Mouse (Mus musculus) thymus, adult 2 months (tissue): ENCODE measurements around the gene Rreb1.

ENCODE experiments used
- CTCF ChIP-seq: fragments of 200-500 bp; IDR thresholded peaks from 2 replicates; pipeline ENCODE4 v1.5.1; 2012; ENCODE audit warnings: mild to moderate bottlenecking, control low read depth, low read length, moderate library complexity, borderline replicate concordance; ENCODE audit not compliant: control insufficient read depth, poor library complexity, insufficient read depth; ENCODE audit errors: extremely low read depth
- POLR2A ChIP-seq: fragments of 200-500 bp; IDR thresholded peaks from 2 replicates; pipeline ENCODE4 v1.6.1; 2012; ENCODE audit warnings: mild to moderate bottlenecking, low read length, control low read depth, moderate library complexity; ENCODE audit not compliant: control insufficient read depth, poor library complexity, insufficient read depth; ENCODE audit errors: extremely low read depth

- TF ChIP-seq CTCF (no peak), POLR2A (no peak)
Measured at GRCm38 (mm10) chr13:37854455-37855220, 76.4 kb downstream of the Rreb1 start.
